Comparison of ENCODE assay signal across 8 mouse cellular contexts in the genomic region with DNA sequence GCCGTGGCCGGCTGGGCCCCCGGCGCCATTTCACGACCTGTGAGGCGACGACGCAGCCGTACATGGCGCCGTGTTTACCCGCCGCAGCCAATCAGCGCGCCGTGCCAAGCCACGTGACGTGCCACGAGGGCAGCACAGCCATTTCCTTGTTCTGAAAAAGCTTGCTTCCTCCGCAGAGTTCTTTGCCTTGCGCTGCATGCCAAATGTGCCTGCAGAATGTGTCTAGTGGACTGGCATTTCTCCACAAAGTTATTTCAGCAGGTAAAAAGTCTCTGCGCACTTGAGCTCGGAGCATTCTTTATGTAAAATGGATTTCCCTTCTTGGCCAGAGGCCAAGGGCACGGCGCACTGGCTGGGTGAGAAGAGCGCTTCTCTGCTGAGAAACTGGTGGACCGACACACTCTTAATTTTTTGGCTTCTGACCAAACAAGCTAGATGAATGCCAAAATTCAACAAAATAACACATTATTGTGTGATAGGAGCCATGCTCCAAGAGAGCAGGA.
DNase-seq lines count a peak whose midpoint lies in the region; ATAC-seq lines count a peak whose summit lies in the region.

No protein-coding gene starts in this region.

- peak; percentile 94 for ATAC-seq in lung, embryonic 15.5 days (ENCODE audit: borderline replicate concordance, extremely low read depth, low FRiP score, low TSS enrichment)
- ATAC-seq in CD4-positive, CD25-positive, alpha-beta regulatory T cell, adult 4 months: no peak

- peaks cover 60% of the 10 kb centered on the region for H3K4me1 ChIP-seq in lung, embryonic 15.5 days

- H3K4me2 ChIP-seq in lung, embryonic 15.5 days: peak overlapping the region; percentile 59

- H3K9ac ChIP-seq in lung, embryonic 15.5 days: peak overlapping the region; percentile 29

- H3K27ac ChIP-seq in lung, embryonic 15.5 days: peak overlapping the region; percentile 95

- H3K9me3 ChIP-seq in lung, embryonic 15.5 days: no peaks in the 10 kb centered on the region

- DNase-seq in ZHBTc4 (ENCODE audit: low read depth, low spot score): peak; percentile 74
- peak; percentile 96 to 98 for DNase-seq in cerebellum, adult 18-20 months
- DNase-seq in frontal cortex, postnatal 14 days (ENCODE audit: low spot score in 2 of 2): peak; percentile 94 to 96
- peak; percentile 97 for DNase-seq in heart, postnatal 4 days
- peak; percentile 97 to 99 for DNase-seq in layer of hippocampus, postnatal 10 days (ENCODE audit: low spot score in 2 of 2)
- peak; percentile 93 to 95 for DNase-seq in right cerebral cortex, postnatal 36 days (ENCODE audit: low spot score in 2 of 2)

- no peaks in the 10 kb centered on the region for H3K36me3 ChIP-seq in lung, embryonic 15.5 days

- peak overlapping the region; percentile 34 for H3K4me3 ChIP-seq in lung, embryonic 15.5 days

- no peaks in the 10 kb centered on the region for H3K27me3 ChIP-seq in lung, embryonic 15.5 days

- 16% methylated on average over 27 of the region's 27 CpGs for WGBS in lung, embryonic 15.5 days
